Mouse (Mus musculus) T-cell, adult 2 months (primary cell): ENCODE results near the gene Zc3h7a.

Experiments
- DNase-seq: peaks from one replicate; pipeline ENCODE4 v3.0.0; 2022; ENCODE audit warnings: low spot score

Gene Zc3h7a

GRCm38 (mm10) chr16:11143706-11144483 is 32.3 kb downstream of the Zc3h7a start:
- DNase-seq = peak; percentile 100

- peak; percentile 100 for DNase-seq
These were observed 41.5 kb downstream of the Zc3h7a start, which contains the start of gene Txndc11 for GRCm38 (mm10) chr16:11134348-11135344. Txndc11 (minus strand) TSS chr16:11134650.

DNA sequence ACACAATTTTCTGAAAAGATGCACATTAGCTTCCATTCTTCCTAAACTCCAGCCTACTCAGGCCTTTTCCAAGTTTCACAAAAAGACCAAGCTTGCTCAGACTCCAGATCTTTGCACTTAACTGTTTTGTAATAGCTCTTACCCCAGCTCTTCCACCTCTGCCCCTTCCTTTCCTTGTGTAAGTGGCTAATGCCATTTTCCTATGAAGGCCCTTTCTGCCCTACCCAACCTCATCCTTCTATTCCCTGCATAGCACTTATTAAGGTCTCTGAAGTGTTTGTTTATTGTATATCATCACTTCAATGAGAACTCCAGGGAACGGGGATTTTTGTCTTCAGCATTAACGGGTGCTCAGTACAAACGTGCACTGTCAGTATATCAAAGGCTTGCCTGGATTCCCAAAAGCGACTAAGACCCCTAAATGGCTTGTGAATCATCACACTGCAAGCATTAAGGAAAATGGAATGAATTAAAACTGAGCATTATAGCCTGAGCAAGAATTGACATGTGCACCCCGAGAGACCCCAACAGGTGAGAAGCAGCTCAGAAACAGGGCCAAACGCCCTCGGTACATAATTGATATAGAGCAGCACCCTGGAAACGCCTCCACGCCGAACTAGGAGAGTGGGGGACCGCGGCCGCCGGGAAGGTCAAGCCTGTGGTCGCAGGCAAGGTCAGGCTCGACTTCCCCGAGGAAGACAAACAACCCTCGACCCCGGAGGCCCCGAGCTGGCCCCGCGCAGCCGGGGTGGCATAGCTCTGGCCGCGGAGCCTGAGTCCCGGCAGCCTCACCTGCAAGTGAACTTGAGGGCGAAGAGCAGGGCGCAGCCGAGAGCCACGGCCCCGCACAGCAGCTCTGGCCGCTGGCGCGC is 42.5 kb downstream of the Zc3h7a start:
- no peak for DNase-seq

GRCm38 (mm10) chr16:11132839-11133238 is 43.4 kb downstream of the Zc3h7a start:
- no peak for DNase-seq

DNA sequence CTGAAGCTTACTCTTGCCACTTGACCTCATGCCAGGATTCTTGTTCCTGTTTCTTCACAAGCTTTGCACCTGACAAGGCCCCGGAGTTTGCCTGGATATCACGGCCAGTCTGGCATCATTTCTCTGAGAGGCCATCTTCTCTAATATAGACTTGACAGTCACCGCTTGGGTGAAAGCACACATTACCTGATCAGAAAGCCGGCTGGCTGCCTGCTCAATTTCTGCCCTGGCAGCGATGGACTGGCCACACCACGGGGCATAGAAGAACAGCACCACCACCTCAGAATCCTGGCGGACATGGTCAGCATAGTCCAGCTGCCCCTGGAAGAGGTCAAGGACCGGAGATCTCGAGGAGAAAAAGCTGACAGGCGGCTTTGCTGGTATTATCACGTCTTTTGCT is 47.9 kb downstream of the Zc3h7a start:
- DNase-seq = no peak

GRCm38 (mm10) chr16:11125371-11125770 is 50.8 kb downstream of the Zc3h7a start:
- DNase-seq = no peak

GRCm38 (mm10) chr16:11124110-11124509 is 52.1 kb downstream of the Zc3h7a start:
- DNase-seq = no peak

DNA sequence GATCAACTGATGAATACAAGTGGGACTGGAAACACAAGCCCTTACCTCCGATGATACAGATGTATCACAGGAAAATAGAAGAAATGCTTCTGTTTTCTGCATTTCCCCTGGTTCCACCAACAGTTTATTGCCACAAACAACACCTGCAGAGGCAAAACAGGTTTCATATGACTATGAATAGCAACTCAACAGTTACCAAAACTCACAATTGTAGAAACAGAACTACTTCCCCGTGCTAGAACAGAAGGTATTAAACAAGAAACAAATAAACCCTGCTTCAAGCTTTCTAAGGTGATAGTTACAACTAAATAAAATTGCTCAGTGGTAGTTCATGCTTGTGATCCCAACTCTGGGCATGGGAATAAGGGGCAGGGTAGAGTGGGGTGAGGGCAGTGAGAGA is 53.6 kb downstream of the Zc3h7a start:
- DNase-seq = no peak

GRCm38 (mm10) chr16:11109198-11109740 is 66.9 kb downstream of the Zc3h7a start:
- DNase-seq = no peak

DNA sequence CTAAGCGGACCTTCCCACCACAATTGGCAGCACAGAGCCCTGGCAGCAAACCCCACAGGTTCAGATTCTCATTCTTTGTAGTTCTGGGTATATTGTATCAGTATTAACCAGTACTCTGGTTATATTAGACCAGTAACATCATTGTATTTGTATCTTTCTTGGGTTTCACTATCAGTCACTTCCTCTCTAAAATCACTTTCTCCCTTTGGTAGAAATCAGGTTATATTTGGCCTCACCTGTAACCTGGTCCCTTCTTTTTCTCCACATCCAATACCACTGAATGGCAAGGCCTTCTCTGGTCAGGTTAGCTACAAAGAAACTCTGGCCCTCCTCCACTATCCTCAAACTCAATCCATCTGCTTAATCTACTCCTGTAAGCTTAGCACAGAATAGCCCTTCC is 71.3 kb downstream of the Zc3h7a start:
- no peak for DNase-seq

- DNase-seq = no peak
These were observed 78.9 kb downstream of the Zc3h7a start for GRCm38 (mm10) chr16:11097301-11097700.

DNA sequence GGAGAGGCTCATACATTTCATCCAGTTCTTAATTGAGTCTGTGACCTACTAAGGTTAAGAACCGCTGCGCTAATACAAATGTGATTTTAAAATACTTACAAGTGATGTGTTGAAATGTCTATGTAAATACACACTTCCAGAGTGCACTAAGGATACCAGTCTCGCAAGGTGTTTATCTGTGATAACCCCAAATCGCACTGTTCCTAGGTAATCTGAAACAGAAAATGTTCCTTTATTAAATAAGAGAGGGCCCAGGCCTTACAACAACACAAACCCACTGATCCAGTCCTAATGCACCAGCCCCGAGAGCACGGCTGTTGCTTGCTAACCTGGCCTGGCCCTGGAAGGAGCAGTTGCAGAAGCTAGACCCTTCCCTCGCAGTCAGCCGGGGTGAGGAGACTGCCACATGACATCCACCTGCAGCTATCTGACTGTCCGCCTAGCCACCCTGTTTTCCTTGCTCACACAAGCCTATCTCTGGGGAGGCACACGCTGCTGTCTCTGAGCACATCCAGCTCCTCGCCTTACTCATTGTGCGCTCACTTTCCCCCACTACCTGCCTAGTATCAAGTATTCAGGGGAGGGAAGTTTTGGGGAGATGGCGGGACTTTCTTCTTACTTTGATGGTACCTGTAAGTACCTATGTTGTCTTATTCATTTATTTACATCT is 82.3 kb downstream of the Zc3h7a start:
- DNase-seq = no peak

DNA sequence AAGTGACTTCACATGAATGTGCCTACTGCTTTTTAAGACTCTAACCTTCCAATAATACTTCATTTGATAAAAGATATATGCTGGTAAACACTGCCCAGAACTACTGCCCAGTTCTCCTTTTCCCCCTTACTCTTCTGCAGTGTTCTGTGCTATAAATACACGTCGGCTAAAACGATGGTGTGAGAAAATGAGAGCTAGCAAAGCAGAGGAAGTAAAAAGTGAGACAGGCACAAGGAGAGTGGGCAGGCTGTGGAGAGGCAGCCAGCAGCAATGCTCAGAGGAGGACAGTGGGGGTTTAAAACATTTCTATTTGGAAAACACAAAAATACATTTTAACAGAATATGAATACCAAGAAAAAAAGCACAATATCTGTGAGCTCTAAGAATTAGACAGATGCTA is 83.7 kb downstream of the Zc3h7a start:
- no peak for DNase-seq

- no peak for DNase-seq
These were observed 84.1 kb downstream of the Zc3h7a start for GRCm38 (mm10) chr16:11092061-11092460.

DNA sequence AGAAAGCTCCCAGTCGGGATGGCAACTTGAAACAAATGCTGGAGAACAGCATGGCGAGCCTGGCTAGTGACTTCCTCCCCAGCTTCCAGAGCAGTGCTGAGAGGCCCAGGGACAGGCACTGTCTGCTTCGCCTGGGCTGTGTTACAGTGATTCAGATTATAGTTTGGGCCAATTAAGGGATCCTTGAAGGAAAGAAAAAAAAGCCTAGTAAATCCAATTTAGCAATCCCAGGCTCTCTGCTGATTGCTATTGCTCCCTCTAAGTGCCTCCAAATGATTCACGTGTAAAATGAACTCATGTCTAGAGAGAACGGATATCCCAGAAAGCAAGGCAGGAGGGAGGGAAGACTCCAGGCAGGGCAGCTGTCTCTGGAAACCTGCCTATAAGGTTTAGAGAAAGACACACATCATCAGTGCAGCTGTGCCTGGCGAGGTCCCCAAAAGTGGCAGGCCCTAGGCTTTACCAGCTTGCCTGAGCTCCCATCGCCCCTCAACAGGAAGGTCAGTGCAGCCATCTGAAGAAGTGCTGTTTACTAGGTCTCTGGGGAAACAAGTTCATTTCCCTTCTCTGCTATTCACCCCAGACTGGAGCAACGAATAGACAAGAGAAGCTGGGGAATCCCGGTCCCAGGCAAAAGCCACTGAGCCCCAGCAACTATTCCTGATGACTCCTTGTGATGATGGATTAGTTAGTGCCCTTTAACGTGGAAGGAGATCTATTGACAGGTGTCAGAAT is 85.2 kb downstream of the Zc3h7a start:
- no peak for DNase-seq

DNA sequence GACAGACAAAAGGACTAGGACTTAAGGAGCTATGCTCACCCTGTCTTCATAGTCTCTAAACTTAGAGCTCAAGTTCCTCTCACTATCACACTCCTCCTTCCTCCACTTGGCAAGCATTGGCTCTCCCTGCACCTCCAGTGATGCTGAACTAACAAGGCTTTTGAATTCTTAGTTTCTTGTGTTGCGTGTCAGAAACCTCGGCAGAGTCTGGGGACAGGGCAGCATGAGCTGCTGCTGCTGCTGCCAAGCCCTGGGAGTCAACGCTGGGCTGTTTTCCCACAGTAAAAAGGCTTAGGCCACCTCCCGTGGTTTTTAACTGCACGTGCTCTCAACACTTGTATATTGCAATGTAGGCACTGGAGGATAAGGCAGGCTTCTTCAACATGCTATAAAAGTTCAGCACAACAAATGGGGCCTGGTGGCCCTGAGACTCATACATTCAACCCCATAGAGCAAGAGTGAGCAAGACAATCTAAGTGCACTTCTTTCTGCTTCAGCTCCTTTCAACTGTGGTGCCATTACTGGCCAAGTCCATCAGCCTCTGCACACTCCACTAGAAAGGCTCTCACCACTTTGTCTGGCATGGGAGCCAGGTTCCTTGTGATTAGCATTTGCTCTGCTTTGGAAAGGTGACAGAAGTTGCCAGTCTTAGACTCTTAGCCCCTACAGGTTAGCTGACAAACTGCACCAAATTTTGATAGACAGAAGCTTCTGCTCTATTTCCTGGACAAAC is 89.2 kb downstream of the Zc3h7a start:
- no peak for DNase-seq
